Comparison of ENCODE assay signal across 14 mouse cellular contexts in the genomic region with DNA sequence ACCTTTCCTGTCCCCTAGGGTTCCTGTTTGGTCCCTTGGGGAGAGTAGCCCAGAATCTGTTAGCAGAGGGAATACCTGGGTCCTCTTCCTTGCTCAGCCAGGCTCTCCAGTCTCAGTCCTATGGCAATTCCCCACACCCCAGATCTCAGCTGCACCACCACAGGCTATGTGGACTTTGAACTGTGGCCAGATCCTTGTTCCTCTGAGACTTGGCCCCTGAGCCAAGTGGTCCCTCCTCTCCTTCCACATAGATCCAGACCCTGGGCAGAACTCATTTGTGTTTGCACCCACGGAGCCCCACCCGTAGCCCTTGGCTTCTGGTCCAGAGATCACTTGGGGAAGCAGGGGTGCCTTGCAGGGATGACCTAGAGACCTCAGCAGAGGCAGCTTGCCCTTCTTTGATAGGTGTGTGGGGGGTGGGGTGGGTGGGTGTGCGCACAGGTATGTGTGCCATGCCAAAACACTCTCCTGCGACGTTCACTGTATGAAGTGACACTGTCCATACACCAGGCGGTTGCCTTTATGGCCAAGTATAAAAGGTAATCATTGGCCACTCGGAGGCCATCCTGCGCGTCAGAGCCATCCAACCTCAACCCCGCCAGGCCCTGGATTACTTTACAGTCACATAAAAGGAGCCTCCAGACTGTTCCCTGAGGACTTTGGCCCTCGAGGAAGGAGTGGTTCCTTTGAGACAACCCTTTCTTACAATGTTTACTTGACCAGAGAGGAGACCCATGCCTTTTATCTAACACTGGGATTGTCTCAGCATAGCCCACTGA. TPM values are rescaled to one million over a fixed set of nuclear protein-coding genes. Genes with fewer than 3 reads are reported as not detected.
DNase-seq lines count a peak whose midpoint lies in the region; ATAC-seq and TF ChIP-seq lines count a peak whose summit lies in the region.
"Had no signal": no experiment of that assay in that cellular context is flagged by ENCODE, and none has a peak within 500 bp of the region (broad histone marks: within the 10 kb centered on the region; RNA-seq: fewer than 3 reads in every experiment).

No protein-coding gene starts in this region.

- no peaks in the 10 kb centered on the region for H3K27me3 ChIP-seq in lung, embryonic 15.5 days
- H3K27me3 ChIP-seq in limb, embryonic 10.5 days (ENCODE audit: low read depth, poor library complexity, severe bottlenecking), result no peaks in the 10 kb centered on the region
- no peaks in the 10 kb centered on the region for H3K27me3 ChIP-seq in stomach, embryonic 16.5 days (ENCODE audit: control insufficient read depth, insufficient read depth, low read length)
- peaks cover 8% of the 10 kb centered on the region; the same call in 1 of the 2 replicates for H3K27me3 ChIP-seq in embryonic facial prominence, embryonic 10.5 days (replicated peaks; ENCODE audit: low read depth, poor library complexity, severe bottlenecking)
- H3K27me3 ChIP-seq: neural tube, embryonic 12.5 days had no signal

- H3K4me2 ChIP-seq in lung, embryonic 15.5 days, result no peak overlapping the region
- H3K4me2 ChIP-seq in stomach, embryonic 16.5 days (ENCODE audit: low read depth, low read length), result peak overlapping the region; percentile 36
- H3K4me2 ChIP-seq: neural tube, embryonic 12.5 days had no signal

- intact Hi-C loops in left cerebral cortex, postnatal 14 days (cut with DNase I), result no loop called here

- ATAC-seq in lung, embryonic 15.5 days (ENCODE audit: borderline replicate concordance, extremely low read depth, low FRiP score, low TSS enrichment), result no peak
- peak; percentile 49 for ATAC-seq in stomach, embryonic 16.5 days (ENCODE audit: insufficient read depth, low FRiP score)
- ATAC-seq: midbrain, embryonic 16.5 days had no signal

- TF ChIP-seq CTCF in lung, adult 2 months (IDR thresholded peaks at IDR 0.05; ENCODE audit: insufficient read depth, low read length), result no peak

- H3K9ac ChIP-seq in lung, embryonic 15.5 days, result no peak overlapping the region
- H3K9ac ChIP-seq in stomach, embryonic 16.5 days (ENCODE audit: low read length), result peak overlapping the region; percentile 38
- H3K9ac ChIP-seq: neural tube, embryonic 12.5 days had no signal

- peaks cover 41% of the 10 kb centered on the region for H3K4me1 ChIP-seq in lung, embryonic 15.5 days
- H3K4me1 ChIP-seq in lung, adult 2 months (ENCODE audit: control insufficient read depth, insufficient read depth, low read length), result peaks cover 25% of the 10 kb centered on the region
- peaks cover 52% of the 10 kb centered on the region for H3K4me1 ChIP-seq in limb, embryonic 10.5 days
- peaks cover 37% of the 10 kb centered on the region for H3K4me1 ChIP-seq in stomach, embryonic 16.5 days (ENCODE audit: control insufficient read depth, insufficient read depth, low read length)
- peaks cover 46% of the 10 kb centered on the region for H3K4me1 ChIP-seq in embryonic facial prominence, embryonic 10.5 days
- H3K4me1 ChIP-seq: neural tube, embryonic 12.5 days had no signal

- no peak for TF ChIP-seq POLR2A in lung, adult 2 months (IDR thresholded peaks at IDR 0.05; ENCODE audit: borderline replicate concordance, extremely low read depth, low read depth, low read length)

- DNase-seq in lung, adult 2 months, result no peak
- DNase-seq in kidney, adult 9 months, result peak; percentile 92
- no peak for DNase-seq in limb, embryonic 10.5 days (ENCODE audit: low spot score)
- no peak for DNase-seq in left cerebral cortex, postnatal 14 days (ENCODE audit: low spot score in 2 of 2)
- DNase-seq in layer of hippocampus, adult 11-12 months (ENCODE audit: low spot score), result no peak
- DNase-seq in embryonic facial prominence, embryonic 10.5 days (ENCODE audit: low spot score), result no peak
- DNase-seq: cerebellum, adult 2 months; left cerebral cortex, postnatal 4 days; right cerebral cortex, adult 18-20 months; thymus, postnatal 14 days had no signal

- WGBS in lung, embryonic 15.5 days, result 68% methylated on average over 11 of the region's 11 CpGs
- WGBS in lung, adult 2 months, result 84% methylated on average over 11 of the region's 11 CpGs
- WGBS in limb, embryonic 10.5 days, result 65% methylated on average over 11 of the region's 11 CpGs
- 63% methylated on average over 11 of the region's 11 CpGs for WGBS in stomach, embryonic 16.5 days
- 88% methylated on average over 11 of the region's 11 CpGs for WGBS in embryonic facial prominence, embryonic 10.5 days

- H3K36me3 ChIP-seq in lung, embryonic 15.5 days, result no peaks in the 10 kb centered on the region
- H3K36me3 ChIP-seq in limb, embryonic 10.5 days, result no peaks in the 10 kb centered on the region
- no peaks in the 10 kb centered on the region for H3K36me3 ChIP-seq in stomach, embryonic 16.5 days (ENCODE audit: control insufficient read depth, insufficient read depth, low read length)
- H3K36me3 ChIP-seq in embryonic facial prominence, embryonic 10.5 days (replicated peaks), result no peaks in the 10 kb centered on the region
- H3K36me3 ChIP-seq: neural tube, embryonic 12.5 days had no signal

- H3K27ac ChIP-seq in lung, embryonic 15.5 days, result peak overlapping the region; percentile 19; the same call in 1 of the 2 replicates
- H3K27ac ChIP-seq in limb, embryonic 10.5 days, result peak overlapping the region; percentile 19; the same call in 1 of the 2 replicates
- peak overlapping the region; percentile 92 for H3K27ac ChIP-seq in stomach, embryonic 16.5 days (ENCODE audit: low read length)
- no peak overlapping the region for H3K27ac ChIP-seq in embryonic facial prominence, embryonic 10.5 days (replicated peaks)
- H3K27ac ChIP-seq: neural tube, embryonic 12.5 days had no signal

- H3K4me3 ChIP-seq in lung, embryonic 15.5 days, result no peak overlapping the region
- H3K4me3 ChIP-seq in lung, adult 2 months (replicated peaks; ENCODE audit: extremely low read depth, low read depth, low read length), result no peak overlapping the region
- no peak overlapping the region for H3K4me3 ChIP-seq in limb, embryonic 10.5 days
- H3K4me3 ChIP-seq in stomach, embryonic 16.5 days (replicated peaks; ENCODE audit: low read length), result no peak overlapping the region
- no peak overlapping the region for H3K4me3 ChIP-seq in embryonic facial prominence, embryonic 10.5 days
- H3K4me3 ChIP-seq: neural tube, embryonic 12.5 days had no signal

- no peaks in the 10 kb centered on the region for H3K9me3 ChIP-seq in lung, embryonic 15.5 days
- H3K9me3 ChIP-seq in limb, embryonic 10.5 days (replicated peaks), result no peaks in the 10 kb centered on the region
- no peaks in the 10 kb centered on the region for H3K9me3 ChIP-seq in stomach, embryonic 16.5 days (replicated peaks; ENCODE audit: control insufficient read depth, low read length)
- no peaks in the 10 kb centered on the region for H3K9me3 ChIP-seq in embryonic facial prominence, embryonic 10.5 days
- H3K9me3 ChIP-seq: neural tube, embryonic 12.5 days had no signal

RNA-seq across cellular contexts. Expression of gene Zfp36l2, which starts 50.2 kb away (rescaled TPM):
- 14.8 and 15.9 TPM in 2 replicates for polyA plus RNA-seq in lung, embryonic 15.5 days (2015; fragmentation: Nextera tagmentation; extraction: Ambion mirVana)
- 101 and 187 TPM in 2 replicates for polyA plus RNA-seq in lung, adult 2 months (2012; rRNA removed)
- 13.4 and 14.2 TPM in 2 replicates for polyA plus RNA-seq in limb, embryonic 10.5 days (2016; fragmentation: Nextera tagmentation; extraction: Ambion mirVana)
- polyA plus RNA-seq in stomach, embryonic 16.5 days (2015; fragmentation: Nextera tagmentation; extraction: Ambion mirVana), result 12.7 and 14.5 TPM in 2 replicates
- 10 to 100 TPM; 16.6 to 26.1 TPM for total RNA-seq in left cerebral cortex, postnatal 14 days (2021)
- polyA plus RNA-seq in embryonic facial prominence, embryonic 10.5 days (2016; fragmentation: Nextera tagmentation; extraction: Ambion mirVana), result 10.8 and 12.0 TPM in 2 replicates
